Mouse (Mus musculus) heart, embryonic 13.5 days (tissue): Measurements from ENCODE around the gene Bag6. TPM values are rescaled to one million over a fixed set of nuclear protein-coding genes. Genes with fewer than 3 reads are reported as not detected.
A peak's percentile ranks its signal among the peaks of the same experiment; 100 is the strongest.

ENCODE experiments used
- ATAC-seq: fragments of 200-750 bp; cut with Nextera tagmentation; 2 replicates; pipeline ENCODE4 v1.8.0; 2017; ENCODE audit warnings: moderate TSS enrichment; ENCODE audit not compliant: insufficient number of reproducible peaks, low FRiP score, low TSS enrichment; ENCODE audit errors: extremely low read depth
- H3K27ac ChIP-seq: fragments of 300-500 bp; sonication (generic); replicated peaks from 2 replicates; pipeline ENCODE4 v1.5.1; 2015; ENCODE audit warnings: moderate library complexity, mild to moderate bottlenecking, inconsistent platforms
- H3K27me3 ChIP-seq: fragments of 300-500 bp; sonication (generic); replicated peaks from 2 replicates; pipeline ENCODE4 v1.6.1; 2015; ENCODE audit warnings: mild to moderate bottlenecking, inconsistent platforms
- H3K36me3 ChIP-seq: fragments of 300-500 bp; sonication (generic); 2 replicates; pipeline ENCODE4 v1.6.1; 2015; ENCODE audit warnings: mild to moderate bottlenecking, inconsistent platforms
- H3K4me1 ChIP-seq: fragments of 300-500 bp; sonication (generic); 2 replicates; pipeline ENCODE4 v1.6.1; 2015; ENCODE audit warnings: inconsistent platforms
- H3K4me2 ChIP-seq: fragments of 300-500 bp; sonication (generic); 2 replicates; pipeline ENCODE4 v1.6.1; 2015; ENCODE audit warnings: inconsistent platforms, mild to moderate bottlenecking, moderate library complexity
- H3K4me3 ChIP-seq: fragments of 300-500 bp; sonication (generic); 2 replicates; pipeline ENCODE4 v1.5.1; 2015; ENCODE audit warnings: moderate library complexity, mild to moderate bottlenecking, inconsistent platforms
- H3K9ac ChIP-seq: fragments of 300-500 bp; sonication (generic); 2 replicates; pipeline ENCODE4 v1.6.1; 2015; ENCODE audit warnings: inconsistent platforms, mild to moderate bottlenecking, moderate library complexity
- H3K9me3 ChIP-seq: fragments of 300-500 bp; sonication (generic); 2 replicates; pipeline ENCODE4 v1.6.1; 2016; ENCODE audit warnings: inconsistent platforms
- WGBS: fragments of 180-500 bp; shearing (Covaris S2); methylation state at CpG from one replicate; pipeline ENCODE4 v1.1.7; 2015; ENCODE audit warnings: mixed read lengths; 5-methylcytosine and 5-hydroxymethylcytosine counted together
- polyA plus RNA-seq: library from polyadenylated mRNA; unstranded; fragments of >200 nt; fragmentation: Nextera tagmentation; extraction: Ambion mirVana; gene quantifications from 2 replicates; pipeline ENCODE4 v1.2.1, GENCODE M21; 2015

Gene Bag6
- 45.1 and 46.1 TPM in 2 replicates for polyA plus RNA-seq

DNA sequence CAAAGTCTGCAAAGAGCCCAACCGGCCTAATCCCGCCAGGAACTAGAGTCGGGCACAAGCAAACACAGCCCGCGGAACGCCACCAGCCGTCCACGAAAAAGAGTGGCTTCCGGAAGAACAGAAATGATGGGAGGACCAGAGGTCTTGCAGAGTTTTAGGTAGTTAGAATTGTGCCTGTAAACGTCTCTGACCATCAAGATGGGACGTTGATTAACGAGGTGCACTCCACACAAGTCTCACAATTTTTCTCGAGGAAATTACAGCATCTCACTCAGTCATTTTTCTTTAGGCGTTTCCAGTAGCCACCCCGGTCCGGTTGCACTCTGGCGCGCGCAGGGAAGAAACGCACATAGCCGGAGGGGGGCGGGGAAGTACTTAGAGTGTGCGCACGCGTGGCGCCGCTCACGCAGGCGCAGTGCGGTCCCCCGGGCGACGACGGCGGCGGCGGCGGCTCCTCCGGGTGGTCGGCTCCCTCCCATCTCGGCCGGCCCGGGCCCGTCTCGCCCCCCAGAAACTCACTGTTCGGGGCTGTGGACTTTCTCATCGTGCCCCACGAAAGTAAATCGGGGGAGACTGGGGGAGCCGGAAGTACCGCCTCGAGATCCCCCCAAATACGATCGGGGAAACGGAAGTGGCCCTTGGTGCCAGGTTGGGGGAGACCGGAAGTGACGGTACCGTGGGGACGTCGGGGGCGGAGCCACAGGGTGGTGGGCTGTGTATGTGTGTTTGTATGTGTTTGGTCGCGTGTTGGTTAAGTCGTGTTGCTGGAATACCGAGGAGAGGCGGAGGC is at the start of gene Bag6:
TSS of gene Bag6 (plus strand) at position 378 of the 790 bp plus-strand sequence.
- Histone ChIP-seq H3K4me1 (peaks cover 20% of the 10 kb centered on the region), H3K36me3 (peaks cover 29% of the 10 kb centered on the region), H3K9ac (peak within 1 kb of the TSS; percentile 89), H3K4me2 (peak within 1 kb of the TSS; percentile 91), H3K4me3 (peak within 1 kb of the TSS; percentile 76), H3K9me3 (no peaks in the 10 kb centered on the region), H3K27me3 (no peaks in the 10 kb centered on the region), H3K27ac (peak within 1 kb of the TSS; percentile 96)
- peak; percentile 88 for ATAC-seq
- under 1% methylated on average over 66 of the region's 66 CpGs for WGBS

DNA sequence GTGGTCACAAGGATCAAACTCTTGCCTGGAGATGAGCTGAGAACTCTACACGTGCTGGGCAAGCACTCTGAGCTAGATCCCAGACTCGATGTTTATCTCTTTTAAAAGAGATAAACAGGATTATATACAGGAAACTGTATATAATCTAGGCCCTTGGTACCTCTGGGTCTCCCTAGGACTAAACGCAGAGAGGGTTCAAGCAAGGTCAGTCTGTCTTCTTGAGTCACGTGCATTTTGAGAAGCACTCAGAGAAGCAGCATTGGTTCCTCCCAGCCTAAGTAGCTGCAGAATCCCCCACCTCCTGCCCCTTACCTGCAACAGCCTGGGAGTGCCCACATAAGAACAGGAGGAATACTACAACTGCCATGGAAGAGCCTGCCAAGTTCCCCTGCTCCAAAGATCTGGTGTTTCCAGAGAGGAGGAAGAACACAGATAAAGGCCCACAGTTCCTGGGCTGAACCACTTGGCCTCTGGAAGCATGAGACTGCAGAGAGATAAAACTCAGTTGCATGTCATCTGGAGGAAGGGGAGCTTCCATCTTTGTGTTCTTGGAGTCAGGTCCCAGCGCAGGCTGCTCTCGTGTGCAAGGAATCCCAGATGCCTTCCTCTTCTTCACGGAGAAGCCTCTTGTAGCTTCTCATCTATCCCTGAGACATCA is 49.6 kb upstream of the Bag6 start, which contains the start of gene Ly6g6f:
TSS of gene Ly6g6f (minus strand) at position 403 of the 658 bp plus-strand sequence.
- H3K4me2 ChIP-seq = no peak within 1 kb of the TSS
- no peak within 1 kb of the TSS for H3K4me3 ChIP-seq
- H3K27me3 ChIP-seq = peaks cover 21% of the 10 kb centered on the region
- H3K4me1 ChIP-seq = peaks cover 16% of the 10 kb centered on the region
- 43% methylated on average over 7 of the region's 7 CpGs for WGBS
- ATAC-seq = no peak
- H3K36me3 ChIP-seq = no peaks in the 10 kb centered on the region
- no peak within 1 kb of the TSS for H3K9ac ChIP-seq
- no peaks in the 10 kb centered on the region for H3K9me3 ChIP-seq
- no peak within 1 kb of the TSS for H3K27ac ChIP-seq

DNA sequence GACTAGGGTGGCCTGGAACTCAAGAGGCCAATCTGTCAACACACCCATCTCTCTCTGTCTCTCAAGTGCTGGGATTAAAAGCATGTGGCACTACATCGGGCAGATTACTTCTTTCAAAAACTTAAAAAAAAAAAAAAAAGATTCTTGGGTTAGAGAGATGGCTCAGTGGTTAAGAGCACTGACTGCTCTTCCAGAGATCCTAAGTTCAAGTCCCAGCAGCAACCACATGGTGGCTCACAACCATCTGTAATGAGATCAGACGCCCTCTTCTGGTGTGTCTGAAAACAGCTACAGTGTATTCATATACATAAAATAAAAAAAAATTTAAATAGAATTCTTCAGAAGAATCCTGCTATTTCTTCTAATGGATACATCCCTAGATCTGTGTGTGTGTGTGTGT is 46.8 kb upstream of the Bag6 start:
- peaks cover 22% of the 10 kb centered on the region for H3K4me1 ChIP-seq
- no peak overlapping the region for H3K4me3 ChIP-seq
- H3K9me3 ChIP-seq = no peaks in the 10 kb centered on the region
- H3K27me3 ChIP-seq = peaks cover 6% of the 10 kb centered on the region
- ATAC-seq = no peak
- WGBS = 34% methylated on average over 2 of the region's 2 CpGs
- no peak overlapping the region for H3K9ac ChIP-seq
- H3K4me2 ChIP-seq = no peak overlapping the region
- peaks cover 25% of the 10 kb centered on the region for H3K36me3 ChIP-seq
- H3K27ac ChIP-seq = no peak overlapping the region

DNA sequence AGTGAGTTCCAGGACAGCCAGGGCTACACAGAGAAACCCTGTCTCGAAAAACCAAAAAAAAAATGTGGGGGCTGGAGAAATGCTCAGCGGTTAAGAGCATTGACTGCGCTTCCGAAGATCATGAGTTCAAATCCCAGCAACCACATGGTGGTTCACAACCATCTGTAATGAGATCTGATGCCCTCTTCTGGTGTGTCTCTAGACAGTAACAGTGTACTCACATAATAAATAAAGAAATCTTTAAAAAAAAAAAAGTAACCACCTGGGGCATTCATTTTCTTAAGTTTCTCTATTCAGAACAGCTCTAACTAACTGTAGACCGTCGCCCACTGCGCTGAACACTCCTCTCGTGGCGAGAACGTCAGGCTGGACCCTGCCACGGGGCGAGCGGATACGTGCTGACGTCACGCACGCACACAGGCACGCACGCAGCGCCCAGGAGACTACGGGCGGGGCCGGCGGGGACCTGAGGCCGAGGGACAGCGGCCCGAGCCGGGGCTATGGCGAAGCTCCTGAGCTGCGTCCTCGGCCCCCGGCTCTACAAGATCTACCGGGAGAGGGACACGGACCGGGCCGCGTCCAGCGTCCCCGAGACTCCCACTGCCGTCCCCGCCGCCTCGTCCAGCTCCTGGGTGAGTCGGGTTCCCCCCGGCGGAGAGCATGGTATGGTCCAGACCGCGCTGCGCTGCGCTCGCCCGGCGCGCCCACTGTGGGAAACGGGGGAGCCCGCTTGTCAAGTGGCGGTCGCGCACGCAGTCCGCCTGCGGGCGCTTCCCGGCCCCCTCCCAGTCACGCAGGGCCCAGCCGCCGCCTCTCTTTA is 45.9 kb upstream of the Bag6 start, which contains the start of gene Abhd16a:
TSS of gene Abhd16a (plus strand) at position 439 of the 820 bp plus-strand sequence.
- 4% methylated on average over 52 of the region's 67 CpGs for WGBS
- peak; percentile 96 for ATAC-seq

GRCm38 (mm10) chr17:35090166-35090932 is 44.6 kb upstream of the Bag6 start:
- 55% methylated on average over 8 of the region's 8 CpGs for WGBS
- Histone ChIP-seq H3K4me3 (peak overlapping the region; percentile 73), H3K4me2 (peak overlapping the region; percentile 83), H3K9me3 (no peaks in the 10 kb centered on the region), H3K36me3 (peaks cover 47% of the 10 kb centered on the region), H3K27me3 (no peaks in the 10 kb centered on the region), H3K4me1 (peaks cover 27% of the 10 kb centered on the region), H3K27ac (0 out of 2 replicates have a peak overlapping the region, but pooled peaks have one; percentile 92), H3K9ac (peak overlapping the region; percentile 87)
- ATAC-seq = no peak

More for the DNA sequence above, 45.9 kb upstream of the Bag6 start, which contains the start of gene Abhd16a:
- Histone ChIP-seq H3K27me3 (no peaks in the 10 kb centered on the region), H3K36me3 (peaks cover 34% of the 10 kb centered on the region), H3K9me3 (no peaks in the 10 kb centered on the region), H3K27ac (peak within 1 kb of the TSS; percentile 92), H3K9ac (peak within 1 kb of the TSS; percentile 87), H3K4me1 (peaks cover 22% of the 10 kb centered on the region), H3K4me2 (peak within 1 kb of the TSS; percentile 83), H3K4me3 (peak within 1 kb of the TSS; percentile 73)

- Histone ChIP-seq H3K4me2 (no peak overlapping the region), H3K27ac (no peak overlapping the region), H3K9me3 (no peaks in the 10 kb centered on the region), H3K4me3 (no peak overlapping the region), H3K36me3 (peaks cover 69% of the 10 kb centered on the region), H3K27me3 (no peaks in the 10 kb centered on the region), H3K9ac (no peak overlapping the region), H3K4me1 (peaks cover 24% of the 10 kb centered on the region)
- ATAC-seq = no peak
- WGBS = 84% methylated on average over 14 of the region's 14 CpGs
Observed at GRCm38 (mm10) chr17:35092403-35093198, 42.4 kb upstream of the Bag6 start.

GRCm38 (mm10) chr17:35094475-35095365 is 40.3 kb upstream of the Bag6 start:
- Histone ChIP-seq H3K9ac (0 out of 2 replicates have a peak overlapping the region, but pooled peaks have one; percentile 19), H3K4me2 (no peak overlapping the region), H3K4me1 (peaks cover 19% of the 10 kb centered on the region), H3K9me3 (no peaks in the 10 kb centered on the region), H3K27ac (no peak overlapping the region), H3K36me3 (peaks cover 90% of the 10 kb centered on the region), H3K4me3 (no peak overlapping the region), H3K27me3 (no peaks in the 10 kb centered on the region)
- ATAC-seq = no peak
- WGBS = 75% methylated on average over 15 of the region's 15 CpGs

- Histone ChIP-seq H3K27ac (no peak overlapping the region), H3K9ac (peak overlapping the region; percentile 55), H3K4me3 (no peak overlapping the region), H3K4me1 (peaks cover 7% of the 10 kb centered on the region), H3K9me3 (no peaks in the 10 kb centered on the region), H3K36me3 (peaks cover 98% of the 10 kb centered on the region), H3K27me3 (no peaks in the 10 kb centered on the region), H3K4me2 (no peak overlapping the region; the same call in 1 of the 2 replicates)
- no peak for ATAC-seq
- 87% methylated on average over 12 of the region's 12 CpGs for WGBS
Observed at GRCm38 (mm10) chr17:35096597-35096996, 38.4 kb upstream of the Bag6 start.

- H3K27ac ChIP-seq = no peak overlapping the region
- H3K4me2 ChIP-seq = no peak overlapping the region
- no peak overlapping the region for H3K4me3 ChIP-seq
- no peak for ATAC-seq
- H3K9ac ChIP-seq = no peak overlapping the region
- no peaks in the 10 kb centered on the region for H3K9me3 ChIP-seq
- H3K4me1 ChIP-seq = peaks cover 12% of the 10 kb centered on the region
- WGBS = 83% methylated on average over 12 of the region's 12 CpGs
- H3K36me3 ChIP-seq = peaks cover 99% of the 10 kb centered on the region
- no peaks in the 10 kb centered on the region for H3K27me3 ChIP-seq
Observed at GRCm38 (mm10) chr17:35097164-35097655, 37.8 kb upstream of the Bag6 start.
